Mouse (Mus musculus) G1E (cell line): ENCODE measurements around the gene Rflna. TPM values are rescaled to one million over a fixed set of nuclear protein-coding genes. Genes with fewer than 3 reads are reported as not detected.

Experiments used
- ATAC-seq: 2 replicates; pipeline ENCODE4 v1.8.0; 2016; ENCODE audit warnings: mild to moderate bottlenecking; ENCODE audit not compliant: insufficient number of reproducible peaks, poor library complexity, low FRiP score, severe bottlenecking; ENCODE audit errors: extremely low read depth
- DNase-seq: peaks from one replicate; pipeline ENCODE4 v3.0.0; 2012; ENCODE audit warnings: low spot score
- H3K27me3 ChIP-seq: 2 replicates; pipeline ENCODE4 v1.6.1; 2012; ENCODE audit warnings: mild to moderate bottlenecking, low read length, inconsistent platforms; ENCODE audit not compliant: insufficient read depth
- H3K36me3 ChIP-seq: replicated peaks from 2 replicates; pipeline ENCODE3; 2012; ENCODE audit warnings: mild to moderate bottlenecking, inconsistent platforms
- H3K4me1 ChIP-seq: 2 replicates; pipeline ENCODE4 v1.6.1; 2012; ENCODE audit warnings: low read depth, low read length, inconsistent platforms, mixed read lengths; ENCODE audit not compliant: insufficient read depth
- H3K4me3 ChIP-seq: 2 replicates; pipeline ENCODE4 v1.5.1; 2012; ENCODE audit warnings: low read depth, mild to moderate bottlenecking, inconsistent platforms, low read length, moderate library complexity, mixed read lengths
- H3K9me3 ChIP-seq: replicated peaks from 2 replicates; pipeline ENCODE4 v1.6.1; 2012; ENCODE audit warnings: inconsistent platforms
- CTCF ChIP-seq: IDR thresholded peaks from 2 replicates; pipeline ENCODE4 v1.5.1; 2012; ENCODE audit warnings: low read depth, low read length, inconsistent platforms, mixed read lengths
- GATA1 ChIP-seq: IDR thresholded peaks from 2 replicates; pipeline ENCODE4 v1.6.1; 2012; ENCODE audit warnings: borderline replicate concordance, low read length, inconsistent platforms, mixed read lengths
- GATA2 ChIP-seq: IDR thresholded peaks from 2 replicates; pipeline ENCODE4 v1.6.1; 2012; ENCODE audit warnings: low read depth, low read length, inconsistent platforms, borderline replicate concordance
- POLR2AphosphoS5 ChIP-seq: IDR thresholded peaks from 2 replicates; pipeline ENCODE4 v1.6.1; 2012; ENCODE audit warnings: low read depth, low read length, inconsistent platforms; ENCODE audit not compliant: insufficient replicate concordance
- TAL1 ChIP-seq: conservative IDR thresholded peaks from 2 replicates; pipeline ENCODE4 v1.6.1; 2012; ENCODE audit warnings: low read depth, low read length, inconsistent platforms, mixed read lengths
- polyA plus RNA-seq: library from polyadenylated mRNA; stranded (reverse); fragments of >175 nt; gene quantifications from 2 replicates; pipeline ENCODE4 v1.2.3, GENCODE M21; 2012
- total RNA-seq, 2 experiments: library from RNA; stranded (forward) in 1 of 2; stranded (reverse) in 1 of 2; fragments of 200-1000 nt in 1 of 2; fragments of >200 nt in 1 of 2; fragmentation: Nextera tagmentation in 1 of 2; gene quantifications; 2 replicates each; pipeline ENCODE4 v1.2.3; 2014 to 2017

Gene Rflna
- total RNA-seq (2014; fragmentation: Nextera tagmentation) (not detected in 2 replicates), total RNA-seq (2017) (not detected in 2 replicates), polyA plus RNA-seq (not detected in 2 replicates)

GRCm38 (mm10) chr5:125002969-125003872, at the start of gene Rflna:
TSS of gene Rflna (plus strand) at chr5:125003221.
- H3K9me3 ChIP-seq = peaks cover 90% of the 10 kb centered on the region
- H3K4me1 ChIP-seq = no peaks in the 10 kb centered on the region
- no peak for ATAC-seq
- TF ChIP-seq GATA1 = no peak
- no peak for TF ChIP-seq TAL1
- no peak for TF ChIP-seq GATA2
- no peak for TF ChIP-seq POLR2AphosphoS5
- no peak for TF ChIP-seq CTCF
- H3K27me3 ChIP-seq = no peaks in the 10 kb centered on the region
- DNase-seq = no peak
- peak within 1 kb of the TSS; percentile 13; the same call in 1 of the 2 replicates for H3K4me3 ChIP-seq
- no peaks in the 10 kb centered on the region for H3K36me3 ChIP-seq

- Histone ChIP-seq H3K9me3 (peaks cover 73% of the 10 kb centered on the region), H3K4me3 (no peak overlapping the region), H3K27me3 (no peaks in the 10 kb centered on the region), H3K4me1 (no peaks in the 10 kb centered on the region), H3K36me3 (no peaks in the 10 kb centered on the region)
- ATAC-seq (no peak), DNase-seq (no peak)
- no peak for TF ChIP-seq TAL1
- TF ChIP-seq POLR2AphosphoS5 = no peak
- no peak for TF ChIP-seq CTCF
- TF ChIP-seq GATA1 = no peak
- no peak for TF ChIP-seq GATA2
Observed at GRCm38 (mm10) chr5:124954404-124955305, 48.4 kb upstream of the Rflna start.

GRCm38 (mm10) chr5:124957491-124957890, 45.5 kb upstream of the Rflna start:
- TF ChIP-seq GATA1 (no peak), GATA2 (no peak), TAL1 (no peak), CTCF (no peak), POLR2AphosphoS5 (no peak)
- no peaks in the 10 kb centered on the region for H3K36me3 ChIP-seq
- no peak for DNase-seq
- H3K27me3 ChIP-seq = no peaks in the 10 kb centered on the region
- H3K4me1 ChIP-seq = no peaks in the 10 kb centered on the region
- no peak for ATAC-seq
- H3K9me3 ChIP-seq = peaks cover 74% of the 10 kb centered on the region
- no peak overlapping the region for H3K4me3 ChIP-seq

GRCm38 (mm10) chr5:124959099-124959498, 43.9 kb upstream of the Rflna start:
- DNase-seq (no peak), ATAC-seq (no peak)
- no peaks in the 10 kb centered on the region for H3K4me1 ChIP-seq
- H3K9me3 ChIP-seq = peaks cover 74% of the 10 kb centered on the region
- H3K36me3 ChIP-seq = no peaks in the 10 kb centered on the region
- H3K27me3 ChIP-seq = no peaks in the 10 kb centered on the region
- H3K4me3 ChIP-seq = no peak overlapping the region
- TF ChIP-seq TAL1 (no peak), POLR2AphosphoS5 (no peak), GATA2 (no peak), CTCF (no peak), GATA1 (no peak)

GRCm38 (mm10) chr5:124960131-124960901, 42.7 kb upstream of the Rflna start:
- no peak for DNase-seq
- no peak for TF ChIP-seq POLR2AphosphoS5
- no peak for TF ChIP-seq GATA1
- no peak for TF ChIP-seq TAL1
- no peak for TF ChIP-seq GATA2
- no peak for TF ChIP-seq CTCF
- H3K4me3 ChIP-seq = no peak overlapping the region
- no peaks in the 10 kb centered on the region for H3K4me1 ChIP-seq
- no peak for ATAC-seq
- H3K27me3 ChIP-seq = no peaks in the 10 kb centered on the region
- no peaks in the 10 kb centered on the region for H3K36me3 ChIP-seq
- peaks cover 72% of the 10 kb centered on the region for H3K9me3 ChIP-seq
